Mouse (Mus musculus): Measurements from ENCODE around the gene Plcd3. TPM values are rescaled to one million over a fixed set of nuclear protein-coding genes. Genes with fewer than 3 reads are reported as not detected.

Gene Plcd3
- total RNA-seq, 1 experiment from 2014 or later, result 9.3 TPM

DNA sequence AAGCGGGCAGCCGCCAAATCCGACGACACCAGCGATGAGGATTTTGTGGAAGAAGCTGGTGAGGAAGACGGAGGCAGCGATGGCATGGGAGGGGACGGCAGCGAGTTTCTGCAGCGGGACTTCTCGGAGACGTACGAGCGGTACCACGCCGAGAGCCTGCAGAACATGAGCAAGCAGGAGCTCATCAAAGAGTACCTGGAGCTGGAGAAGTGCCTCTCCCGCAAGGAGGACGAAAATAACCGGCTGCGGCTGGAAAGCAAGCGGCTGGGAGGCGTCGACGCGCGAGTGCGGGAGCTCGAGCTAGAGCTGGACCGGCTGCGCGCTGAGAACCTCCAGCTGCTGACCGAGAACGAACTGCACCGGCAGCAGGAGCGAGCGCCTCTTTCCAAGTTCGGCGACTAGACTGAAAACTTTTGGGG is 16.1 kb upstream of the Plcd3 start:
- DNase-seq, result peak; percentile 65

GRCm38 (mm10) chr11:103116959-103117590 is 15.6 kb upstream of the Plcd3 start:
- DNase-seq, result peak; percentile 90

DNA sequence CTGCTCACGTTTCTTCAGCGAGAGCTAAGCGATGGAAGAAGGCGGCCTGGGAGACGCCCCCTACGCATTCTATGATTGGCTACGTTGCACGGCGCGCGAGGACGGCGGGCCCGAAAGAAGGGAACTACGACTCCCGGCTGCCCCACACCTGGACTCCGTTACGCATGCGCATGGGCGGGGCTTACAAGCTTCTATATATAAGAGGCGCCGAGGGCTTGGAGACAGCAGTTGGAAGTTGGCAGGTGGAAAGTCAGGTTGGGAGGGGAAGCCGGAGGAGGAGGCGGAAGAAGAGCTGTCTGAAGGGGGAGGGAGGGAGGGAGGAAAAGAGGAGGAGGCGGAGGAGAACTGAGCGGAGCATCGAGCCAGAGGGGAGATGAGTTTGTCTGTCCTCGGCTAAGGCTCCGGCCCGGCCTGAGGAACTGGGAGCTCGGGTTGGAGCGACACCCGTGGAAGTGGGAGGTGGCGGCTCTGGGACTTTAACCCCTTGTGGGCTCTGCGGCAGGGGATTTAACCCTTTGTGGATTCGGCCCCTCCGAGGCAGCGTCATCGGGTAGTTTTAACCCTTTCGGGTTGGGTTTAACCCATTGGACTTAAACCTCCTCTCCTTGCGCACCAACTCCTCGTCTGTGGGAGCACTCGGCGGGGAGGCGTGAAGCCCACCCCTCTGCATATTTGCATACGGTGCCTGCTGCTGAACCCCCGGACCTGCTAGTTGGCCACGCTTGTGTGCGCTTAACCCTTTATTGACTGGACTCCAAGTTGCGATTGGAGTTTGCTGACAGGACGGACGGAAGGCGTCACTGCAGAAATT is 14.8 kb upstream of the Plcd3 start, which contains the start of gene Hexim1:
Hexim1 (plus strand) TSS at position 224 of the 811 bp plus-strand sequence.
- DNase-seq, result peak; percentile 100

- DNase-seq, result peak; percentile 85
Measured at GRCm38 (mm10) chr11:103115163-103116007, 13.9 kb upstream of the Plcd3 start.

- DNase-seq, result peak; percentile 18
Measured at GRCm38 (mm10) chr11:103114270-103114943, 12.9 kb upstream of the Plcd3 start.

DNA sequence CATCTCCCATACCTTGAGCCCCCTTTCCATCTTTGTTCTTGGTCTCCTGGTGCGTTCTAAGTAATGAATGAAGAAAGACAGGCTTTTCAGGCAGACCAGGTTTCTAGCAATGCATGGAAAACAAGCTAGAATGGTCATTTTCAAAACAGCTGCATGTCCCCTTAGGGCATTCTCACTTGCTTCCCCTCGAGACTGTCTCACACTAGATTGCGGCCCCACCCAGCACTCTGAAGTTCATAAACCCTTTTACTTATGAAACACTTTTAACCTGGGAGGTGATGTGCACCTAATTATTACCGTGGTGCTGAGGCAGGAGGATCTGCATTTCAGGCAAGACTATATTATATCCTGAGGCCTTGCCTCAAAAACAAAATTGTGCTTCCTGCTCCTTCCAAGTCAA is 12.3 kb upstream of the Plcd3 start:
- no peak for DNase-seq

GRCm38 (mm10) chr11:103113005-103113404 is 11.5 kb upstream of the Plcd3 start:
- peak; percentile 28 for DNase-seq

GRCm38 (mm10) chr11:103112552-103112912 is 11.1 kb upstream of the Plcd3 start:
- DNase-seq, result peak; percentile 57

DNA sequence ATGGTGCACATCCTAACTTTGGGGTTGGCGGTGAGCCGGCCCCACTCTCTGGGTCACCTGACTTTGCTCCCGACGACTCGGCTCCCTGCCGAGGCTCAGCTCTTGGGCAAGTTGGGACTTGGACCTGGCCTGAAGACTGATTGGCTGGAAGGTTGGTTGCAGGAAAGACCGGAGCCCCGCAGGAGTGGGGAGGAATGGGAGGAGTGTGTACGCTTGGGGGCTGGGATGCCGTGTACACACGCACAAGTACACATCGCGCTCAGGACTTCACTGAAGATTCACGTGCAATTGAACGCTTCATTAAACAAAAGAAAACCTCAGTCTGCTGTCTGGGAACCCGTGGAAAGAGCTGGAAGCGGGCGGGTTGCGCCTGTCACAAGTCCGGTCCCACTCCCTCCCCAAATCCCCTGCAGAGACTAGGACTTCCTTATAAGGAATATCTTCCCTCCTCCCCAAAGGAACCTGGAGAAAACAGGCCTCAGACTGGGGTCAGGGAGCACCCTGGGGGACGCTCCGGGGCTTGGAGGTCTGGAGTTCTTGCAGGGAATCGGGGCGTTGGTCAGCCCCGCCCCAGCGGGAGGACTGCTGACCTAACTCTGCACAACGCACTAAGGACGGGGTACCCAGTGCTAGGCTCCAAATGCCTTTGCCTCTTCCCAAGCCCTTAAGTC is 10.6 kb upstream of the Plcd3 start:
- DNase-seq, result peak; percentile 91

GRCm38 (mm10) chr11:103111301-103111700 is 9.8 kb upstream of the Plcd3 start:
- DNase-seq, result peak; percentile 21

DNA sequence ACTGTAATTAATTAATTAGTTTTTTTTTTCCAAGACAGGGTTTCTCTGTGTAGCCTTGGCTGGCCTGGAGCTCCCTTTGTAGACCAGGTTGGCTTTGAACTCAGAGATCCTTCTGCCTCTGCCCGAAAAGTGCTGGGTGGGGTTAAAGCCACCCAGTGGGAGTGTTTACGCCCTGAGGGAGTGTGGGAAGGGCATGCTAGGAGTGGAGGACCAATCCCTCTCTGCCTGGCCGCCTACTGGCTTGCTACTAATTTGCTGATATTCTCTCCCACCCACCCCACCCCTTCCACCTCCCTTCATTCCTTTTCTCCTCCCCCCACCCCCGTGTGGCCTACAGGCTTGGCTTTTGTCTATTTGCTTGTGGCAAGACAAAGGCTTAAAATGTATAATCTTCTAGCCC is 4.9 kb upstream of the Plcd3 start:
- DNase-seq, result peak; percentile 31

GRCm38 (mm10) chr11:103105810-103106209 is 4.4 kb upstream of the Plcd3 start:
- peak; percentile 55 for DNase-seq

DNA sequence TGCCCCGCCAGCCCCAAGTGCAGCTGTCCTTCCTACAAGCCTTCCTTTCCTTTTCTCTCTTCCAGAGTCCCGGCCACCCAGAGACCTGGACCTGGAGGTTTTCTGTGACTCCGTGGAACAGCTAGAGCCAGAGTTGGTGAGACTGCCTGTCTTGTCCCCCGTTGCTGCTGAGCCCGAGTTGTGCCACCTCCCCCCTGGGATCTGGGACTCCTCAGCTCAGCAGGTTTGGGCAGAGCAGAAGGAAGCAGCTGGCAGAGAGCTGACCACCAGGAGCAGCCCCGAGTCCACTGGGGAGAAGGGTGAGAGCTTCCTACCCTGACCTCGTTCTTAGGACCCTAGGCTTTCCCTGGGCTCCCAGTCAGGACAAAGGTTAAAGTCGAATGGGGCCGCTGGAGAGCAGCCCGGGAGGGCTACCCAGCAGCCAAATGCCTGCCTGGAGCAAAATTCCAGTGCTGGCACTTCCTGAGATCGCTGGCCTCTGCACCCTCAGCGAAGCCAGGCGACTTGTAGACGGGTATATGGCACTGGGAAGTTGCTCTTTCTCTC is 3.8 kb upstream of the Plcd3 start:
- DNase-seq, result peak; percentile 39

DNA sequence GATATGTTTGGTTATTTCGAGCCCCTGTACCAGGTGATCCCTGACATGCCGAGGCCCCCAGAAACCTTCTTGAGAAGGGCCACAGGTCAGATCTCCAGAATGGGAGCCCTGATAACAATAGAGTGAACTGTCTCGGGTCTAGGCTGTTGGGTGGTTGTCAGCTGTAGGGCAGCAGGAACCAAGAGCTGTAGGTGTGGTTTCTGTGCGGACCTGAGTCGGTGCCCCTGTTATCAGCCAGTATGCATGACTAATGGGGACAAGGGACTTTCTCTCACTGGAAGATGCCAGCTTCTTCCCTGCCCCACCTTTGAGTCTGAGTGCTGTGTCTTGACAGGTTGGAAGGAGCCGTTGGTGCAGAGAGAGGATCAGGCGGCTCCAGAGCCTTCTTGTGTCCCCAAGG is 3.0 kb upstream of the Plcd3 start:
- DNase-seq, result no peak

DNA sequence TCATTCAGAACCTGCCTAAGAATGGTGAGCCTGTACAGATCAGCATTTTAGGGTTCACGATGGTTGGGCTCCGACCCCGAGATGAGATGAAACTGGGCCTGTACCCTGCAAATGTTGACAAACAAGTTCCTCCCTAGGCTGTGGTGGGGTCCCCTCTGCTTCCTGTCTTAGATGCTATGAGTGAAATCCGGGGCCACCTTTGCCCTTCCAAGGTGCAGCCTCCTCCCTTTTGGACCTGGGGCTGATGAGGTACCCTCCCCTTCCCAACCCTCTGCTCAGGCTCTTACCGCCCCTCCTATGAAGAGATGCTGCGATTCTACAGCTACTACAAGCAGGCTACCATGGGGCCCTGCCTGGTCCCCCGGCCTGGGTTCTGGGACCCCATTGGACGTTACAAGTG is 2.2 kb upstream of the Plcd3 start:
- no peak for DNase-seq

DNA sequence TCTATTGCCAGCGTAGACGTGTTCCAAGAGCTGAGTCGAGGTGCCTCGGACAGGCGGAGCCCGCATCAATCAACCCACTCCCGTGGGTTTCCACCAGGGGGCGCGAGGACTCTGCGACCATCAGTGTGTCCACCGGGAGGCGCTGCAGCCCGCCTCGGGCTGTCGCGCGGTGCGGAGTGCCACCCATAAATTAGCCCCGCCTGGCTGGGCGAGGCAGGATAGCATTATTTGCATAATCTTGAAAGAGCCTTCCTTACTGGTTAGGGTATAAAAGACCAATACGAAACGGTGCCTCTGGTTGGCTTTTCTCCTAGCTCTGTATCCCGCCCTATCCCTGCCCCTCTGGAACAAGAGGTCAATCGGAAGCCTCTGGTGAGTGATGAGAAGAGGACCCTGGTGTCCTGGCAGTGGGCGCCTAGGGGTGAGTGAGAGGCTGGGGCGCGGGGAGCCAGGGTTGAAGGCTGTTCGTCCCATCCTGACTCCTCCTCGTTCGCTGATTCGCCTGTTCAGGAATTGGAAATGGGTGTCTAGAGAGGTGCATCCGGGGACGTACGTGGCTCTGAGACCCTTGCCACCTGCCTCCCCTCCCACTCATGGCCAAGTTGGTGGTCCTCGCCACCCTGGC is 1.4 kb upstream of the Plcd3 start:
- peak; percentile 99 for DNase-seq

DNA sequence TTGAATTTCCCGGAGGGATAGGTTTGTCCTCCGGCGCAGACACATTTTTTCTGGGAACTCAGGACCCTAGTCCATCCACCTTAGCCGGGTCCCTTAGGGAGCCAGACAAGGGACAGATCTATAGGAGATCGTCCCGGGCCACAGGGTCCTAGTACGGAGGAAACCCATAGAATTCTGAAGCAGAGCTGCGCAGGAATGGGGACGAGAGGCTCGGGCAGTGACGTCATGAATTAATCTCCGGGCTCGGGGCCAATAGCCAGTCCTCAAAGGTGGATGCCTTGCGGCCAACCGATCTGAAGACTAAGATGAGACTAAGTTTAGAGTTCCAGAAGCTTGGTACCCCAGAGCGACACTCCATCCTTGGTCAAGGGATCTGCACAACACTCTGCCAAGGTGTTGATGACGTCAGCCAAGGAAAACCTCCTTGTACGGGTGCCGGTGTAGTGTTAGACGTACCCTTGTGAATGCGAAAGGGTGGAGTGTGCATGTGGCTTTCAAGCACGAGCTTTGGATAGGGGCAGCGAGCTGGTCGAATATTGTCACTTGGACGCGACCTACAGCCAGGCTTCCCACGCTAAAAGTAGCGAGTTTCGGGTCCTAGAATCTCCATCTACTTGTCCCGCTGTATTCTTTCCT is 526 bp upstream of the Plcd3 start:
- DNase-seq, result peak; percentile 76

DNA sequence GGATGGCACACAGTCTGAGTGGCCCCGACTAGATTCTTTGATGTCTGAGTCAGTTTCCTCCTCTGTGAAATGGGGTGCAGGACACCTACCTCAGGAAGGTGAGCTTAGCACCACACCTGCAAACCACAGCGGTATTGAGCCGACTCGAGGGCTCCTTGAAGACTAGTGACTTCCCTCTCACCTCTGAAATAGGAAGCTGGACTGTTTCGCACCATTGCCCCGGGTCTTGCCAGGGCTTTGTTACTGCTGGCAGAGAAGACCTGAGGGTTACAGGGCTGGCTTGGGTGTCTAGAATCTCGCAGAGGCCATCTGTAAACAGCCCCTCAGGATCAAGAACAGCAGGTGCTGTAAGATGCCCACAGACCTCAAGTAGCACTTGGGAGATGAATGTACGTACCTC is 1.1 kb downstream of the Plcd3 start:
- peak; percentile 15 for DNase-seq

GRCm38 (mm10) chr11:103099352-103099940 is 2.0 kb downstream of the Plcd3 start:
- no peak for DNase-seq

All from adrenal gland, postnatal 14 days (tissue).